Mouse (Mus musculus) kidney, embryonic 15.5 days (tissue): ENCODE measurements around the gene Tbc1d22b. TPM values are rescaled to one million over a fixed set of nuclear protein-coding genes. Genes with fewer than 3 reads are reported as not detected.

Source experiments
- ATAC-seq: fragments of 200-750 bp; cut with Nextera tagmentation; replicated peaks from 2 replicates; pipeline ENCODE4 v1.8.0; 2017; ENCODE audit warnings: moderate TSS enrichment; ENCODE audit not compliant: low FRiP score
- H3K27ac ChIP-seq: fragments of 300-500 bp; sonication (generic); 2 replicates; pipeline ENCODE4 v1.5.1; 2015; ENCODE audit warnings: mild to moderate bottlenecking, inconsistent platforms
- H3K27me3 ChIP-seq: fragments of 300-500 bp; sonication (generic); 2 replicates; pipeline ENCODE4 v1.6.1; 2015; ENCODE audit warnings: inconsistent platforms
- H3K36me3 ChIP-seq: fragments of 300-500 bp; sonication (generic); 2 replicates; pipeline ENCODE4 v1.6.1; 2015; ENCODE audit warnings: inconsistent platforms
- H3K4me1 ChIP-seq: fragments of 300-500 bp; sonication (generic); 2 replicates; pipeline ENCODE4 v1.6.1; 2015; ENCODE audit warnings: inconsistent platforms
- H3K4me2 ChIP-seq: fragments of 300-500 bp; sonication (generic); 2 replicates; pipeline ENCODE4 v1.6.1; 2015; ENCODE audit warnings: moderate library complexity, mild to moderate bottlenecking, inconsistent platforms
- H3K4me3 ChIP-seq: fragments of 300-500 bp; sonication (generic); replicated peaks from 2 replicates; pipeline ENCODE4 v1.5.1; 2015; ENCODE audit warnings: mild to moderate bottlenecking, inconsistent platforms
- H3K9ac ChIP-seq: fragments of 300-500 bp; sonication (generic); 2 replicates; pipeline ENCODE4 v1.6.1; 2015; ENCODE audit warnings: mild to moderate bottlenecking, inconsistent platforms
- H3K9me3 ChIP-seq: fragments of 300-500 bp; sonication (generic); replicated peaks from 2 replicates; pipeline ENCODE4 v1.6.1; 2016; ENCODE audit warnings: inconsistent platforms
- WGBS: fragments of 180-500 bp; shearing (Covaris S2); methylation state at CpG from one replicate; pipeline ENCODE4 v1.1.7; 2015; ENCODE audit warnings: mixed read lengths; 5-methylcytosine and 5-hydroxymethylcytosine counted together
- polyA plus RNA-seq: library from polyadenylated mRNA; unstranded; fragments of >200 nt; fragmentation: Nextera tagmentation; extraction: Ambion mirVana; gene quantifications from 2 replicates; pipeline ENCODE4 v1.2.1, GENCODE M21; 2015

Tbc1d22b gene
- polyA plus RNA-seq, 1 experiment from 2014 or later = 19.3 TPM

GRCm38 (mm10) chr17:29568435-29568834 lies 18.9 kb downstream of the Tbc1d22b start:
- Histone ChIP-seq H3K27ac (no peak overlapping the region), H3K9ac (no peak overlapping the region), H3K36me3 (peaks cover 79% of the 10 kb centered on the region), H3K4me3 (no peak overlapping the region), H3K4me2 (no peak overlapping the region), H3K27me3 (no peaks in the 10 kb centered on the region), H3K9me3 (no peaks in the 10 kb centered on the region), H3K4me1 (no peaks in the 10 kb centered on the region)
- 75% methylated on average over 15 of the region's 15 CpGs for WGBS
- ATAC-seq = no peak

- WGBS = 91% methylated on average over 6 of the region's 6 CpGs
- no peak overlapping the region for H3K27ac ChIP-seq
- H3K9ac ChIP-seq = no peak overlapping the region
- no peak overlapping the region for H3K4me2 ChIP-seq
- ATAC-seq = no peak
- H3K27me3 ChIP-seq = no peaks in the 10 kb centered on the region
- H3K4me3 ChIP-seq = no peak overlapping the region
- no peaks in the 10 kb centered on the region for H3K9me3 ChIP-seq
- no peaks in the 10 kb centered on the region for H3K4me1 ChIP-seq
- H3K36me3 ChIP-seq = peaks cover 87% of the 10 kb centered on the region
Measured at GRCm38 (mm10) chr17:29569831-29570230, 20.2 kb downstream of the Tbc1d22b start.

GRCm38 (mm10) chr17:29579579-29580126 lies 30.1 kb downstream of the Tbc1d22b start:
- ATAC-seq = no peak
- no peaks in the 10 kb centered on the region for H3K9me3 ChIP-seq
- H3K4me1 ChIP-seq = no peaks in the 10 kb centered on the region
- no peak overlapping the region for H3K27ac ChIP-seq
- no peak overlapping the region for H3K4me2 ChIP-seq
- WGBS = 88% methylated on average over 4 of the region's 4 CpGs
- H3K36me3 ChIP-seq = peaks cover 89% of the 10 kb centered on the region
- H3K9ac ChIP-seq = no peak overlapping the region
- no peaks in the 10 kb centered on the region for H3K27me3 ChIP-seq
- H3K4me3 ChIP-seq = no peak overlapping the region

GRCm38 (mm10) chr17:29583569-29583968 lies 34.0 kb downstream of the Tbc1d22b start:
- H3K27me3 ChIP-seq = no peaks in the 10 kb centered on the region
- ATAC-seq = no peak
- no peak overlapping the region for H3K9ac ChIP-seq
- no peak overlapping the region for H3K4me2 ChIP-seq
- H3K4me3 ChIP-seq = no peak overlapping the region
- no peaks in the 10 kb centered on the region for H3K4me1 ChIP-seq
- peaks cover 57% of the 10 kb centered on the region for H3K36me3 ChIP-seq
- no peaks in the 10 kb centered on the region for H3K9me3 ChIP-seq
- WGBS = 87% methylated on average over 5 of the region's 5 CpGs
- H3K27ac ChIP-seq = no peak overlapping the region

GRCm38 (mm10) chr17:29584306-29584705 lies 34.7 kb downstream of the Tbc1d22b start:
- Histone ChIP-seq H3K4me1 (0 out of 2 replicates have a peak, but pooled peaks cover 2% of the 10 kb centered on the region), H3K27me3 (no peaks in the 10 kb centered on the region), H3K4me2 (no peak overlapping the region), H3K9ac (no peak overlapping the region), H3K36me3 (peaks cover 49% of the 10 kb centered on the region), H3K27ac (no peak overlapping the region), H3K4me3 (no peak overlapping the region), H3K9me3 (no peaks in the 10 kb centered on the region)
- ATAC-seq = no peak
- WGBS = 79% methylated on average over 5 of the region's 5 CpGs

GRCm38 (mm10) chr17:29584737-29585136 lies 35.2 kb downstream of the Tbc1d22b start:
- Histone ChIP-seq H3K36me3 (peaks cover 45% of the 10 kb centered on the region), H3K4me3 (no peak overlapping the region), H3K4me1 (0 out of 2 replicates have a peak, but pooled peaks cover 2% of the 10 kb centered on the region), H3K9me3 (no peaks in the 10 kb centered on the region), H3K27ac (no peak overlapping the region), H3K4me2 (no peak overlapping the region), H3K27me3 (no peaks in the 10 kb centered on the region), H3K9ac (no peak overlapping the region)
- ATAC-seq = no peak
- WGBS = 89% methylated on average over 3 of the region's 3 CpGs

- WGBS = 87% methylated on average over 6 of the region's 6 CpGs
- Histone ChIP-seq H3K27me3 (no peaks in the 10 kb centered on the region), H3K9ac (no peak overlapping the region), H3K4me3 (no peak overlapping the region), H3K9me3 (no peaks in the 10 kb centered on the region), H3K4me2 (no peak overlapping the region), H3K36me3 (peaks cover 39% of the 10 kb centered on the region), H3K4me1 (0 out of 2 replicates have a peak, but pooled peaks cover 2% of the 10 kb centered on the region), H3K27ac (no peak overlapping the region)
- ATAC-seq = no peak
Measured at GRCm38 (mm10) chr17:29585446-29585845, 35.9 kb downstream of the Tbc1d22b start.

- Histone ChIP-seq H3K27me3 (no peaks in the 10 kb centered on the region), H3K27ac (no peak overlapping the region), H3K4me2 (no peak overlapping the region), H3K4me3 (no peak overlapping the region), H3K36me3 (peaks cover 31% of the 10 kb centered on the region), H3K4me1 (0 out of 2 replicates have a peak, but pooled peaks cover 2% of the 10 kb centered on the region), H3K9me3 (no peaks in the 10 kb centered on the region), H3K9ac (no peak overlapping the region)
- WGBS = 87% methylated on average over 9 of the region's 9 CpGs
- ATAC-seq = no peak
Measured at GRCm38 (mm10) chr17:29586921-29587320, 37.3 kb downstream of the Tbc1d22b start.

- H3K4me2 ChIP-seq = no peak overlapping the region
- no peak overlapping the region for H3K9ac ChIP-seq
- H3K36me3 ChIP-seq = peaks cover 20% of the 10 kb centered on the region
- no peak overlapping the region for H3K27ac ChIP-seq
- WGBS = 60% methylated on average over 11 of the region's 11 CpGs
- no peak for ATAC-seq
- H3K9me3 ChIP-seq = no peaks in the 10 kb centered on the region
- H3K4me1 ChIP-seq = 0 out of 2 replicates have a peak, but pooled peaks cover 2% of the 10 kb centered on the region
- H3K27me3 ChIP-seq = no peaks in the 10 kb centered on the region
- H3K4me3 ChIP-seq = no peak overlapping the region
Measured at GRCm38 (mm10) chr17:29589221-29589898, 39.8 kb downstream of the Tbc1d22b start.

GRCm38 (mm10) chr17:29595891-29596770 lies 46.5 kb downstream of the Tbc1d22b start:
- 79% methylated on average over 15 of the region's 15 CpGs for WGBS
- H3K4me2 ChIP-seq = no peak overlapping the region
- peaks cover 55% of the 10 kb centered on the region for H3K36me3 ChIP-seq
- no peaks in the 10 kb centered on the region for H3K27me3 ChIP-seq
- 0 out of 2 replicates have a peak, but pooled peaks cover 4% of the 10 kb centered on the region for H3K4me1 ChIP-seq
- H3K27ac ChIP-seq = no peak overlapping the region
- H3K4me3 ChIP-seq = no peak overlapping the region
- no peaks in the 10 kb centered on the region for H3K9me3 ChIP-seq
- no peak overlapping the region for H3K9ac ChIP-seq
- no peak for ATAC-seq

GRCm38 (mm10) chr17:29596771-29597132 lies 47.2 kb downstream of the Tbc1d22b start:
- Histone ChIP-seq H3K36me3 (peaks cover 58% of the 10 kb centered on the region), H3K4me1 (0 out of 2 replicates have a peak, but pooled peaks cover 4% of the 10 kb centered on the region), H3K4me3 (no peak overlapping the region), H3K4me2 (no peak overlapping the region), H3K27me3 (no peaks in the 10 kb centered on the region), H3K9me3 (no peaks in the 10 kb centered on the region), H3K9ac (no peak overlapping the region), H3K27ac (no peak overlapping the region)
- WGBS = 78% methylated on average over 13 of the region's 13 CpGs
- no peak for ATAC-seq

- H3K4me1 ChIP-seq = 0 out of 2 replicates have a peak, but pooled peaks cover 4% of the 10 kb centered on the region
- H3K9me3 ChIP-seq = no peaks in the 10 kb centered on the region
- H3K9ac ChIP-seq = no peak overlapping the region
- 95% methylated on average over 14 of the region's 14 CpGs for WGBS
- no peak overlapping the region for H3K4me2 ChIP-seq
- no peak overlapping the region for H3K27ac ChIP-seq
- ATAC-seq = no peak
- H3K4me3 ChIP-seq = no peak overlapping the region
- peaks cover 72% of the 10 kb centered on the region for H3K36me3 ChIP-seq
- no peaks in the 10 kb centered on the region for H3K27me3 ChIP-seq
Measured at GRCm38 (mm10) chr17:29599051-29599450, 49.5 kb downstream of the Tbc1d22b start.
